Mouse (Mus musculus) MEL-GATA-1-ER (cell line): Measurements from ENCODE around the gene Hdac7.

Experiments used
- DNase-seq: peaks from one replicate; pipeline ENCODE4 v3.0.0-alpha.2; 2012; ENCODE audit warnings: low read depth; ENCODE audit errors: extremely low read depth

Gene Hdac7

GRCm38 (mm10) chr15:97747486-97747885, 96.8 kb downstream of the Hdac7 start:
- DNase-seq, result no peak

GRCm38 (mm10) chr15:97746748-97747147, 97.6 kb downstream of the Hdac7 start:
- no peak for DNase-seq

- DNase-seq, result no peak
Observed at GRCm38 (mm10) chr15:97746278-97746677, 98.0 kb downstream of the Hdac7 start.

GRCm38 (mm10) chr15:97745331-97745730, 99.0 kb downstream of the Hdac7 start:
- DNase-seq, result no peak

- peak; percentile 94 for DNase-seq
Observed at GRCm38 (mm10) chr15:97744930-97745329, 99.4 kb downstream of the Hdac7 start.

- DNase-seq, result no peak
Observed at GRCm38 (mm10) chr15:97743961-97744525, 100.3 kb downstream of the Hdac7 start.

GRCm38 (mm10) chr15:97743210-97743609, 101.1 kb downstream of the Hdac7 start:
- DNase-seq, result no peak
